Mouse (Mus musculus) CH12.LX (cell line): ENCODE data around the gene Hrh2. TPM values are rescaled to one million over a fixed set of nuclear protein-coding genes. Genes with fewer than 3 reads are reported as not detected.

Experiments used
- DNase-seq: peaks from one replicate; pipeline ENCODE4 v3.0.0-alpha.2; 2013; ENCODE audit errors: extremely low read depth
- H3K27ac ChIP-seq: 2 replicates; pipeline ENCODE4 v1.5.1; 2012; ENCODE audit warnings: low read depth, mild to moderate bottlenecking, control low read depth, moderate library complexity; ENCODE audit not compliant: insufficient read depth
- H3K27me3 ChIP-seq: replicated peaks from 2 replicates; pipeline ENCODE3; 2012; ENCODE audit warnings: inconsistent platforms
- H3K36me3 ChIP-seq, 2 experiments: replicated peaks in 1 of 2; 2 replicates each; pipeline versions ENCODE3 to v1.6.1; 2012; ENCODE audit warnings: inconsistent platforms in 1 of 2, low read length in 1 of 2, mild to moderate bottlenecking in 1 of 2, mixed read lengths in 1 of 2, moderate library complexity in 1 of 2; ENCODE audit not compliant: control insufficient read depth in 1 of 2, insufficient read depth in 1 of 2
- H3K4me1 ChIP-seq, 2 experiments: 2 replicates each; pipeline ENCODE4 v1.6.1; 2012; ENCODE audit warnings: inconsistent platforms in 1 of 2, moderate library complexity in 1 of 2; ENCODE audit not compliant: insufficient read depth in 2 of 2, control insufficient read depth in 1 of 2
- H3K4me2 ChIP-seq: 2 replicates; pipeline ENCODE4 v1.6.1; 2012; ENCODE audit warnings: low read depth, mild to moderate bottlenecking, control low read depth; ENCODE audit not compliant: poor library complexity, insufficient read depth, severe bottlenecking
- H3K4me3 ChIP-seq, 3 experiments: fragments of 150-350 bp in 1 of 3; sonication (generic) in 1 of 3; replicated peaks in 1 of 3; 2 replicates each; pipeline versions ENCODE3 to v1.5.1; 2011 to 2012; ENCODE audit warnings: low read depth in 2 of 3, low read length in 2 of 3, mild to moderate bottlenecking in 2 of 3, moderate library complexity in 2 of 3, control low read depth in 1 of 3, improper control_type of control experiment in 1 of 3, inconsistent platforms in 1 of 3, mixed read lengths in 1 of 3; ENCODE audit not compliant: poor library complexity in 1 of 3
- H3K79me2 ChIP-seq: replicated peaks from 2 replicates; pipeline ENCODE4 v1.6.1; 2012; ENCODE audit warnings: mild to moderate bottlenecking, moderate library complexity; ENCODE audit not compliant: control insufficient read depth, poor library complexity, insufficient read depth, severe bottlenecking; ENCODE audit errors: extremely low read depth
- H3K9ac ChIP-seq: 2 replicates; pipeline ENCODE4 v1.6.1; 2012; ENCODE audit warnings: low read depth, mild to moderate bottlenecking, control low read depth, moderate library complexity; ENCODE audit not compliant: insufficient read depth
- H3K9me3 ChIP-seq: replicated peaks from 2 replicates; pipeline ENCODE3; 2012; ENCODE audit warnings: low read length, inconsistent platforms, mixed read lengths
- BHLHE40 ChIP-seq: IDR thresholded peaks from 2 replicates; pipeline ENCODE4 v1.6.1; 2011; ENCODE audit warnings: mild to moderate bottlenecking, low read depth, low read length, improper control_type of control experiment
- CTCF ChIP-seq, 2 experiments: IDR thresholded peaks in 1 of 2; conservative IDR thresholded peaks in 1 of 2; 2 replicates each; pipeline ENCODE4 v1.5.1; 2011 to 2012; ENCODE audit warnings: low read depth in 2 of 2, low read length in 2 of 2, improper control_type of control experiment in 1 of 2, inconsistent platforms in 1 of 2, mild to moderate bottlenecking in 1 of 2, moderate library complexity in 1 of 2
- E2F4 ChIP-seq: IDR thresholded peaks from 2 replicates; pipeline ENCODE4 v1.6.1; 2011; ENCODE audit warnings: low read depth, low read length, improper control_type of control experiment; ENCODE audit not compliant: insufficient replicate concordance
- GABPA ChIP-seq: IDR thresholded peaks from 2 replicates; pipeline ENCODE4 v1.6.1; 2012; ENCODE audit warnings: low read depth, low read length, improper control_type of control experiment, inconsistent platforms; ENCODE audit not compliant: insufficient replicate concordance
- HCFC1 ChIP-seq: IDR thresholded peaks from 2 replicates; pipeline ENCODE4 v1.6.1; 2012; ENCODE audit warnings: low read depth, mild to moderate bottlenecking, inconsistent platforms, low read length, improper control_type of control experiment
- JUN ChIP-seq: IDR thresholded peaks from 2 replicates; pipeline ENCODE4 v1.6.1; 2011; ENCODE audit warnings: low read depth, mild to moderate bottlenecking, low read length, improper control_type of control experiment, moderate library complexity; ENCODE audit not compliant: insufficient read depth
- KAT2A ChIP-seq: IDR thresholded peaks from 2 replicates; pipeline ENCODE4 v1.6.1; 2012; ENCODE audit warnings: low read length, improper control_type of control experiment, inconsistent platforms; ENCODE audit not compliant: insufficient replicate concordance
- MAX ChIP-seq: IDR thresholded peaks from 2 replicates; pipeline ENCODE4 v1.6.1; 2011; ENCODE audit warnings: low read length, improper control_type of control experiment
- MEF2A ChIP-seq: IDR thresholded peaks from 2 replicates; pipeline ENCODE4 v1.6.1; 2014; ENCODE audit warnings: low read depth, mild to moderate bottlenecking, inconsistent platforms, low read length, improper control_type of control experiment, borderline replicate concordance
- MXI1 ChIP-seq: IDR thresholded peaks from 2 replicates; pipeline ENCODE4 v1.6.1; 2011; ENCODE audit warnings: mild to moderate bottlenecking, low read depth, low read length, improper control_type of control experiment
- MYC ChIP-seq: IDR thresholded peaks from 2 replicates; pipeline ENCODE4 v1.6.1; 2011; ENCODE audit warnings: low read depth, mild to moderate bottlenecking, improper control_type of control experiment, low read length
- POLR2A ChIP-seq: IDR thresholded peaks from 2 replicates; pipeline ENCODE4 v1.6.1; 2011; ENCODE audit warnings: low read depth, mild to moderate bottlenecking, improper control_type of control experiment, low read length
- RAD21 ChIP-seq: IDR thresholded peaks from 2 replicates; pipeline ENCODE4 v1.6.1; 2011; ENCODE audit warnings: low read depth, mild to moderate bottlenecking, low read length, improper control_type of control experiment, moderate library complexity
- RCOR1 ChIP-seq: conservative IDR thresholded peaks from 2 replicates; pipeline ENCODE4 v1.6.1; 2012; ENCODE audit warnings: low read depth, mild to moderate bottlenecking, inconsistent platforms, low read length, improper control_type of control experiment
- SMC3 ChIP-seq: IDR thresholded peaks from 2 replicates; pipeline ENCODE4 v1.6.1; 2011; ENCODE audit warnings: low read depth, low read length, improper control_type of control experiment
- TBP ChIP-seq: conservative IDR thresholded peaks from 2 replicates; pipeline ENCODE4 v1.6.1; 2011; ENCODE audit warnings: low read depth, low read length, improper control_type of control experiment
- USF1 ChIP-seq: IDR thresholded peaks from 2 replicates; pipeline ENCODE4 v1.6.1; 2014; ENCODE audit warnings: low read depth, mild to moderate bottlenecking, inconsistent platforms, low read length, improper control_type of control experiment
- ZMIZ1 ChIP-seq: IDR thresholded peaks from 2 replicates; pipeline ENCODE4 v1.6.1; 2012; ENCODE audit warnings: low read depth, mild to moderate bottlenecking, inconsistent platforms, low read length, improper control_type of control experiment
- dilution Hi-C: fragments of 300-500 bp; cut with MboI; formaldehyde crosslinking; loops from 2 replicates; pipeline ENCODE4 v1.14.3; 2020; ENCODE audit warnings: low sequenced_read_pairs; ENCODE audit not compliant: extremely low pct_unique_long_range_greater_than_20kb, extremely low pct_ligation_motif_present
- in situ Hi-C: fragments of 300-500 bp; cut with MboI; formaldehyde crosslinking; loops from 3 replicates; pipeline ENCODE4 v1.14.3; 2019; ENCODE audit warnings: low sequenced_read_pairs, low pct_ligation_motif_present, low pct_unique_long_range_greater_than_20kb, mixed read lengths
- polyA plus RNA-seq: library from polyadenylated mRNA; unstranded; fragments of >175 nt; gene quantifications from 2 replicates; pipeline ENCODE4 v1.2.1, GENCODE M21; 2012; ENCODE audit warnings: low read depth; ENCODE audit not compliant: insufficient read length
- total RNA-seq, 2 experiments: library from RNA; depleted of rRNA; stranded (reverse); fragments of 300-350 nt in 1 of 2; fragments of >200 nt in 1 of 2; gene quantifications; 2 replicates each; pipeline ENCODE4 v1.2.3; 2012 to 2014

Hrh2 gene
- total and polyA plus RNA-seq, 3 experiments, result 0.04 to 0.30 TPM; not detected in 1

- TF ChIP-seq MYC, result no peak
- no peak for TF ChIP-seq RCOR1
- TF ChIP-seq SMC3, result no peak
- TF ChIP-seq BHLHE40, result no peak
- no peak for TF ChIP-seq HCFC1
- no peak for TF ChIP-seq POLR2A
- TF ChIP-seq GABPA, result no peak
- no peak for TF ChIP-seq RAD21
- TF ChIP-seq MXI1, result no peak
- TF ChIP-seq KAT2A, result no peak
- TF ChIP-seq E2F4, result no peak
- Histone ChIP-seq H3K4me3 (no peak overlapping the region), H3K36me3 (no peaks in the 10 kb centered on the region), H3K4me1 (peaks cover 3 to 8% of the 10 kb centered on the region in 2 experiments; a peak in 2 of 4 replicates), H3K4me2 (no peak overlapping the region), H3K9ac (no peak overlapping the region), H3K79me2 (no peaks in the 10 kb centered on the region), H3K27ac (no peak overlapping the region), H3K27me3 (no peaks in the 10 kb centered on the region), H3K9me3 (no peaks in the 10 kb centered on the region)
- in situ Hi-C loops (no loop called here), dilution Hi-C loops (no loop called here)
- no peak for DNase-seq
Measured at GRCm38 (mm10) chr13:54155822-54156221, 36.1 kb upstream of the Hrh2 start.

- in situ Hi-C loops, result no loop called here
- no peaks in the 10 kb centered on the region; a peak in 1 of 4 replicates for H3K4me1 ChIP-seq
- no peak overlapping the region for H3K27ac ChIP-seq
- H3K27me3 ChIP-seq, result no peaks in the 10 kb centered on the region
- H3K36me3 ChIP-seq, result no peaks in the 10 kb centered on the region
- TF ChIP-seq BHLHE40 (no peak), MEF2A (no peak), MAX (no peak), MXI1 (no peak), RCOR1 (no peak), CTCF (conservative IDR thresholded peaks at IDR 0.05 in 1 of 2, IDR thresholded peaks at IDR 0.05 in 1 of 2; ENCODE audit: low read depth in 2 of 2, low read length in 2 of 2) (no peak), JUN (no peak), HCFC1 (no peak), E2F4 (no peak), ZMIZ1 (no peak), SMC3 (no peak), TBP (no peak), USF1 (no peak)
- TF ChIP-seq, all 38 proteins: peak for 0
- no peak overlapping the region for H3K9ac ChIP-seq
- no peaks in the 10 kb centered on the region for H3K9me3 ChIP-seq
- H3K4me3 ChIP-seq, result no peak overlapping the region
- no peak overlapping the region for H3K4me2 ChIP-seq
- DNase-seq, result no peak
- no peaks in the 10 kb centered on the region for H3K79me2 ChIP-seq
- dilution Hi-C loops, result no loop called here
Measured at GRCm38 (mm10) chr13:54159256-54159655, 32.7 kb upstream of the Hrh2 start.
